Mouse (Mus musculus) layer of hippocampus, adult 2 months (tissue): ENCODE data around the gene Rgs3. TPM values are rescaled to one million over a fixed set of nuclear protein-coding genes. Genes with fewer than 3 reads are reported as not detected.

ENCODE experiments used
- DNase-seq, 2 experiments: peaks; one replicate each; pipeline ENCODE4 v3.0.0; 2022; ENCODE audit warnings: low spot score in 2 of 2
- H3K27ac ChIP-seq: fragments of 200-600 bp; 2 replicates; pipeline ENCODE4 v1.8.1; 2022
- H3K4me3 ChIP-seq: fragments of 200-600 bp; 2 replicates; pipeline ENCODE4 v1.8.1; 2022; ENCODE audit warnings: mild to moderate bottlenecking
- CTCF ChIP-seq: fragments of 200-600 bp; conservative IDR thresholded peaks from 2 replicates; pipeline ENCODE4 v1.8.1; 2022; ENCODE audit warnings: antibody characterized with exemption, mild to moderate bottlenecking, moderate library complexity
- total RNA-seq, 2 experiments: library from RNA; stranded (reverse); gene quantifications; 2 replicates each; pipeline ENCODE4 v1.2.3; 2021

Rgs3 gene
- total RNA-seq, 2 experiments from 2014 or later, result 18.9 to 21.6 TPM

- Histone ChIP-seq H3K4me3 (no peak overlapping the region), H3K27ac (no peak overlapping the region)
- no peak for DNase-seq
- no peak for TF ChIP-seq CTCF
Measured at GRCm38 (mm10) chr4:62648848-62649247, 89.2 kb downstream of the Rgs3 start.

GRCm38 (mm10) chr4:62649536-62650230 is 90.0 kb downstream of the Rgs3 start:
- no peak for DNase-seq
- no peak overlapping the region for H3K27ac ChIP-seq
- TF ChIP-seq CTCF, result no peak
- H3K4me3 ChIP-seq, result no peak overlapping the region

GRCm38 (mm10) chr4:62651179-62651760 is 91.6 kb downstream of the Rgs3 start:
- DNase-seq, result no peak
- no peak overlapping the region for H3K4me3 ChIP-seq
- H3K27ac ChIP-seq, result peak overlapping the region; percentile 81
- TF ChIP-seq CTCF, result no peak

GRCm38 (mm10) chr4:62652215-62652614 is 92.6 kb downstream of the Rgs3 start:
- peak overlapping the region; percentile 81 for H3K27ac ChIP-seq
- DNase-seq, result no peak
- peak overlapping the region; percentile 28; the same call in 1 of the 2 replicates for H3K4me3 ChIP-seq

GRCm38 (mm10) chr4:62652921-62653757 is 93.5 kb downstream of the Rgs3 start:
- DNase-seq, result no peak
- TF ChIP-seq CTCF, result no peak
- peak overlapping the region; percentile 28 for H3K4me3 ChIP-seq
- H3K27ac ChIP-seq, result peak overlapping the region; percentile 81

More at GRCm38 (mm10) chr4:62652215-62652614, 92.6 kb downstream of the Rgs3 start:
- TF ChIP-seq CTCF, result no peak

- H3K27ac ChIP-seq, result peak overlapping the region; percentile 81
Measured at GRCm38 (mm10) chr4:62653922-62654661, 94.4 kb downstream of the Rgs3 start.

GRCm38 (mm10) chr4:62659264-62659663 is 99.6 kb downstream of the Rgs3 start:
- H3K4me3 ChIP-seq, result no peak overlapping the region
- no peak for TF ChIP-seq CTCF
- DNase-seq, result peak in 1 of 2 experiments; percentile 23

More at GRCm38 (mm10) chr4:62653922-62654661, 94.4 kb downstream of the Rgs3 start:
- no peak for DNase-seq
- TF ChIP-seq CTCF, result no peak
- H3K4me3 ChIP-seq, result peak overlapping the region; percentile 28; the same call in 1 of the 2 replicates

GRCm38 (mm10) chr4:62659861-62660553 is 100.4 kb downstream of the Rgs3 start:
- no peak for TF ChIP-seq CTCF
- Histone ChIP-seq H3K27ac (peak overlapping the region; percentile 65), H3K4me3 (no peak overlapping the region)
- no peak for DNase-seq

More at GRCm38 (mm10) chr4:62659264-62659663, 99.6 kb downstream of the Rgs3 start:
- H3K27ac ChIP-seq, result peak overlapping the region; percentile 65; the same call in 1 of the 2 replicates

- TF ChIP-seq CTCF, result no peak
- Histone ChIP-seq H3K27ac (peak overlapping the region; percentile 65), H3K4me3 (no peak overlapping the region)
- no peak for DNase-seq
Measured at GRCm38 (mm10) chr4:62660554-62660864, 100.9 kb downstream of the Rgs3 start.

- no peak for TF ChIP-seq CTCF
Measured at GRCm38 (mm10) chr4:62661311-62661849, 101.7 kb downstream of the Rgs3 start.

GRCm38 (mm10) chr4:62663348-62663747 is 103.7 kb downstream of the Rgs3 start:
- no peak for TF ChIP-seq CTCF
- H3K27ac ChIP-seq, result peak overlapping the region; percentile 69
- no peak for DNase-seq
- H3K4me3 ChIP-seq, result no peak overlapping the region

More at GRCm38 (mm10) chr4:62661311-62661849, 101.7 kb downstream of the Rgs3 start:
- DNase-seq, result no peak
- H3K4me3 ChIP-seq, result no peak overlapping the region
- peak overlapping the region; percentile 65 for H3K27ac ChIP-seq

GRCm38 (mm10) chr4:62665842-62666241 is 106.2 kb downstream of the Rgs3 start:
- Histone ChIP-seq H3K4me3 (no peak overlapping the region), H3K27ac (no peak overlapping the region)
- TF ChIP-seq CTCF, result no peak
- DNase-seq, result no peak
